Mouse (Mus musculus): Measurements from ENCODE around the gene Kcnma1.

Kcnma1 gene

GRCm38 (mm10) chr14:24014391-24014790 lies at the start of gene Kcnma1:
Gene Kcnma1 (minus strand): TSS chr14:24014491.
- DNase-seq, result no peak

GRCm38 (mm10) chr14:24059747-24060146 lies 45.5 kb upstream of the Kcnma1 start:
- peak; percentile 26 for DNase-seq

GRCm38 (mm10) chr14:24059287-24059686 lies 45.0 kb upstream of the Kcnma1 start:
- no peak for DNase-seq

DNA sequence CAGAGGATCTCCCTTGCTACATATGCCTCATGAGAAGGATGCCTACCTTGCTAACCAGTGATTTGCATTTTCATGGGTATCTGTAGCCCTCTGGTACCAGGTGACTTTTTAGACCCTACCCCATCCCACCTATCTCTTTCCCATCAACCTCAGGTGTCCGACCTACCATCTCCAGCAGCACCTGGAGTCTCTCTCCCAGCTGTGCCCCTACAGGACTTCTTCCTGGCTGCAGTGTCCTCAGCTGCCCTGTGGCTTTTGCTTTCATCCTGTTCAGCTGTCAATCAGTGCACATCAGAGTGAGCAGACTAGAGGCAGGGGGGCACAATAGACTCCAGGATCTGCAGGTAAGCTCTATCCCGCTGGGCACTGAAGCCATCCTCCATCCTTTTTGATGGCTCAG lies 37.5 kb upstream of the Kcnma1 start:
- no peak for DNase-seq

DNA sequence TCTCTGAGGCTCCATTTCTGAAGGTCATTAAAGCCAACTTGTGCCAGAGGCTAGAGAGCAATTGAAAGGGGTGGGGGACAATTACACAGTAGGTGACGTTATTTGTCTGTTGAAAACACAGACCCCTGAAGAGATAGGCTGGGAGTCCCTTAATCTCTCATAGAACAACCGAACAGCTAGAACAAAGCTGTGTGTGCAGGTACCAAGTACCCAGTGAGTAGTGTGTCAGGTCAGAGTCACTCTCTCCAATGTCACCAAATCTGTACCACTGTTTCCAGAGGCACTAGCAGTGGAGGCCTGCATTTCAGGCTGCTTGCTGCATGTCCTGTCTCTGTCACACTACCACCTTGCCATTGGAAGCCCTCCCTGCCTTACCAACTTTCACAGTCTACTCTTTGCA lies 22.3 kb upstream of the Kcnma1 start:
- no peak for DNase-seq

DNA sequence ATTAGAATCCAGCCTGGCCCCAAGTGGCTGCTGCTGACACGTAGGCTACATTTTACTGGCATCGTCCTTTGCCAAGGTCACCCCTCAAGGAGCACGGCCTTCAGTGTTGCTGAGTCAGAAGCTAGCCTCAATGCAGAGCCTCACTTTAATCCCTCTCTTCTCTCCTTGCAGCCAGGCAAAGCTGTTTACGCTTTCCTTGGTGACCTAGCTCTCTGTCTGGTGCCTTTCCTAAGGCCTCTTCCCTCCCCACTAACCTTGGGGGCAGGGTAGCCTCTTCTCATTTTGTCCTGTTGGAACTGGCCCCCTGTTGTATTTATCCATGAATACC lies 21.9 kb upstream of the Kcnma1 start:
- no peak for DNase-seq

DNA sequence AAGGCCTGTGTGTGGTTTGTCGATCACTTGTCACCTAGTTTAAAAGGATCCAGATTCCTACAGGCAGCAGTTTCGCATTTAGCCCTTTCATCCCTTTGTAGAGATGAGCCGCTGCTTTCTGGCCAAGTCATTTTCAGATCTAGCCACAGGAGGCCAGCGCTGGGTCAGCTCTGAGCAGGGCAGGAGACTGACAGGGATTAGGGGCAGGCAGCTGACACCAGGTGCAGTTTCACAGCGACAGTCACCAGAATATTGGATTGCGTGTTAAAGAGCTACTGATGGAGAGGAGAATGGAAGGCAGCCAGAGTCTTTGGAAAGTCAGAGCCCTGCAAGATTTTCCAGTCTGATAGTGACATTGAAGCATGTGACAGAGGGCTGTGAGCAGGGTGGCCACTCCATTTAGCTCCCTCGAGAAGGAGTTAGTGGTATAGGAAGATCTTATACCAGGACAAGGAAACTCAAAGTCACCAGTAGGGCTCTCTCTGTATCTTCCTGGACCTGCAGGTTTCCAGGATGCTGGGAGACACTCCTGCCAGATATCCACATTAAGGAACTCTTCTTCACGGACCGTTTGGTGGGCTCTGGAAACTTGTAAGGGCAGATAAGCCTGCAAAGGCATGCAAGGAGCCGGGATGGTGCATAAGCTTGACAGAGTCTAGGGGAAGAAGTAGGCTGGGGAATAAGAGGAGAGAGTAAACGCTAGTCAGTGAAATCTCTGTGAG lies 21.4 kb upstream of the Kcnma1 start:
- DNase-seq, result no peak

DNA sequence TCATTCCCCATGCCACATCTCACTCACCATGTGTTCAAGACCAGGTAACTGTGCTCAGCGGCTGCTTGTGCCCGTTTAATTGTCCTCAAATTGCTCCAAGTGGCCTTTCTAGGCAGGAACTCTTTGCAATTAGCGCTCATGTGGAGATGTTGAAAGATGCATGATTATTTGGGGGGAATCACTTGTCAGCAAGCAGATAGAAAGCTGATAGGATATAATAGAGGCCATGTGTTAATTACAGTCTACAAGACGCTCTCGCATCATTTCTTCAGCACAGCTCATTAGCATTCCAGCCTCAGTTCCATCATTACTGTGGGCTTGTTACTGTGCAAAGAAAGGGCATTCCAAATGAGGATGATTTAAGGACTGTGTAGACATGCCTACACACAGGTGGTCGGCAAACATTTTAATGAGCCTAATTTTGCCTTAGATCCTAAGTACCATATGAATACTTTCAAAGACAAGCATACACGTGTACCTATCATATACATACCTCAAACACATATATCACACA lies 18.6 kb upstream of the Kcnma1 start:
- no peak for DNase-seq

DNA sequence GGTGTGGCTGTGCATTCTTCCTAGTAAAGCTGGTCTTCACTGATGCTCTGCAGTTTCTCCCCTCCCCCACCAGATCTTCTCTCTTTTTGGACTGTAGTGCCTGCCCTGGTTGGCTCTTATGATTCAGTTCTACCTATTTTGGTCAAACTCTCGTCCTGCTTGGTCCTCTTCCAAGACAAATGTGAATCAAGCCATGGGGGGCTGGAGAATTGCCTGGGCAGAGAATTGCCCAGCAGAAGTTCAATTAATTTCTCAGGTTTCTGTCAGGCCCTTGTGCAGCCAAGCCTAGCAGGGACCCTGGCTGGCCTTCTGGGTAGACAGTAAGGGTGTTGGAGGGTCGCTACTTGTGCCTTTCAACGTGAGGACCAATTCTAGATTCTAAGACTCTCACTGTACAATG lies 17.9 kb upstream of the Kcnma1 start:
- DNase-seq, result no peak

GRCm38 (mm10) chr14:24020718-24021117 lies 6.4 kb upstream of the Kcnma1 start:
- no peak for DNase-seq

DNA sequence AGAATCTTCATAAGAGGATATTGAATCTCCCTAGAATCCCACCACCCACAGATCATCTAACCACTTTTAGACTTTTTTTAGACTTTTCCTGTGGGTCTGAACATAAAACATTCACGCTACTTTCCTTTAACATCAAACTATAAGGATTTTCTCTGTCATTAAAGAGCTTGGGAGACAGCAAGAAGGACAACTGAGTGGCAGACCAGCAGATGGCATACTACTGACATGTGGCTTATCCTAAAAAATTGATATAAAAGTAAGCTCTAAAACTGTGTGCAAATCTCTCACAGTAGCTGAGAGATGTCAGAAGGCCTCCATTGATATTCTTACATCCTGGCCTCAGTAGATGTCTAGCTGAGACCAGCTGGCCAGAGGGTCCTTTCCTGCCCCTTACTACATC lies 4.3 kb downstream of the Kcnma1 start:
- DNase-seq, result no peak

- DNase-seq, result peak; percentile 77
Observed at GRCm38 (mm10) chr14:24008252-24008651, 6.0 kb downstream of the Kcnma1 start.

- peak; percentile 35 for DNase-seq
Observed at GRCm38 (mm10) chr14:24006276-24006675, 8.0 kb downstream of the Kcnma1 start.

DNA sequence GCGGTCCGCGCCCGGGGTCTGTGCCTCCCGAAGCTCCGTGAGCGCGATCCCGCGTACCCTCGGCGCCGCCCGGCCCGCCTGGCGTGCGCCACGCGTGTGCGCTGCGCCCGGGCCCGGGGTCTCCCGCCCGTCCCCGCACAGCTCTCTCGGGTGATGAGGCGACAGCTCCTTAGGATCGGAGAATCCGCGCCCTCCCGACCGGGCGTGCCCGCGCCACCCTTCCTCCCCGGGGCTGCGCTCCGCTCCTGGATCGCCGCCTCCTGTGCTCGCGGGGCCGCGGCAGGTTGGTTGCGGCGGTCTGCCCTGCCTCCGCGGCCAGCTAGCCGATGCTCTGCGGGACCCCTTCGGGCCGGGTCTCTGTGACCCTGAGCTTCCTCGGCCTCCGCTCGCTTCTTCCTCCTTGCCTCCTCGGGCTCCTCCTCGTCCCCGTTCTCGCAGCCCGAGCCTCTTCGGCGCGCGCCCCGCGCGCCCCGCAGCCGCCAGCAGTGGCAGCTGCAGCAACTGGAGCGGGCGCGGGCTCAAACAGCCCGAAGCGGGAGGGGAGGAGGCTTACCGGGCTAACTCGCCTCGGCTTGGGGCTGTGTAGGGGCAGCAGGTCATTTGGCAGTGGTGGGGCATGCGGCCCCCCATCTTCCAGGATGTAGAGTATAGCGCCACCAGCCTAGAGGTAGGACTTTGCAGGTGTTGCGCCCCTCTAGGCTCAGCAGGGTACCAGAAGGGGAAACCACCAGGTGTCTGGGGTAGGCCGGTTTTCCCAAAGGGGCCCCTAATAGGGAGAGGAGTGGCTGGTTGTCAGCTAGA lies 9.6 kb downstream of the Kcnma1 start:
- DNase-seq, result peak; percentile 35

DNA sequence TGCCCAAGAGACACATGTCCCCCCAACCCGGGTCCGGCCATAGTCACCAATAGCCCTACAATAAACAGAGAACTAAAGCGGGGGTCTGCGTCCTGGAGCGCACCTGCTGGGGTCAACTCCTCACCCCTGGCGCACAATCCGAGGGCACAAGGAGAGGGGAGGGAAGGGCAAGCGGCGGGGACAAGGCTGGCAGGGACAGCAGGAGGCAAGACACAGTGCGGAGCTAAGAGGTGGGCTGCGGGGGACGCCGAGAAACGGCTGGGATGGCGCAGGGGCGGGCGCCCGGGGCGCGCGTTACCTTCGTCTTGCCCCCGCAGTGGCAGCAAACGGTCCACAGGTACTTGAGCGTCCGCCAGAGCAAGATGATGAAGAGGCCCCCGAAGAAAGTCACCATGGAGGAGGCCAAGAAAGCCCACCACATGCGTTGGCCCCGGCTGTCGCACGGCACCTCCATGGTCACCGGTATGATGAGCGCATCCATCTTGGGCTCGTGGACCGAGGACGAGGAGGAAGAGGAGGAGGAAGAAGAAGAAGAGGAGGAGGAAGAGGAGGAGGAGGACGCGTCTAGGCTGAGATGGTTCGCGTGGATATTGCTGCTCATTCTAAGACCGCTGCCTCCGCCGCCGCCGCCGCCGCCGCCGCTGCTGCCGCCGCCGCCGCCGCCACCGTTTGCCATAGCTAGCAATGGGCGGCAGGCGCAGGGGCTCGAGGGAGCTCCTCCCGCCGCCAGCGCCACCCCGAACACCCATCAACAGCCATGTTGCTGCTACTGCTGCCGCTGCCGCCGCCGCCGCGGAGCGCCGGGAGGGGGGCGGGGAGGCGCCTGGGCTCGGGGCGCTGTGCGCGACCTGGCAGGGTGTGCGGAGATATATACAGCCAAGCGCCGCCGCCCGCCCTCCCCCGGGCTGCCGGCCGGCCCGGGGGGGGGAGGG lies 10.6 kb downstream of the Kcnma1 start:
- DNase-seq, result peak; percentile 30

DNA sequence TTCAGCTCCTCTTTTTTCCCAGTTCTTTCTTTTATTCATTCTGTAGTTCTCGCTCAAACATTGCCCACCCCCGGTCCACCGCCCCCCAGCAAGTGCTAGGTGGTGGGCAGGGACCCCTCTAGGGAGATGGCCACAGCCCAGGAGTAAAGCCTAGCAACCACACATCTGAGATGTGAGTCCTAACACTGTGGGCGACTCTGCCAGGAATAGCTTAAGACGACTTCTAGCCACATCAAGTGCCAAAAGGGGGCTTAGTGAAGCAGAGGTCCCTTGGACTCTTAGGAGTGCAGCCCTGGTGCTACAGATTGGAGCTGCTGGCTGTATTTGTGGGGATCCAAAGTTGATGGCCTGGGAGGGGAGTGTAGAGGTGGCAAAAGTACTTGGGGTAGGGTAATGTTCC lies 11.6 kb downstream of the Kcnma1 start:
- DNase-seq, result no peak

- no peak for DNase-seq
Observed at GRCm38 (mm10) chr14:23997912-23998311, 16.4 kb downstream of the Kcnma1 start.

GRCm38 (mm10) chr14:23995831-23996230 lies 18.5 kb downstream of the Kcnma1 start:
- DNase-seq, result no peak

- no peak for DNase-seq
Observed at GRCm38 (mm10) chr14:23990871-23991270, 23.4 kb downstream of the Kcnma1 start.

GRCm38 (mm10) chr14:23989696-23990095 lies 24.6 kb downstream of the Kcnma1 start:
- DNase-seq, result peak; percentile 47

- no peak for DNase-seq
Observed at GRCm38 (mm10) chr14:23982205-23982604, 32.1 kb downstream of the Kcnma1 start.

DNA sequence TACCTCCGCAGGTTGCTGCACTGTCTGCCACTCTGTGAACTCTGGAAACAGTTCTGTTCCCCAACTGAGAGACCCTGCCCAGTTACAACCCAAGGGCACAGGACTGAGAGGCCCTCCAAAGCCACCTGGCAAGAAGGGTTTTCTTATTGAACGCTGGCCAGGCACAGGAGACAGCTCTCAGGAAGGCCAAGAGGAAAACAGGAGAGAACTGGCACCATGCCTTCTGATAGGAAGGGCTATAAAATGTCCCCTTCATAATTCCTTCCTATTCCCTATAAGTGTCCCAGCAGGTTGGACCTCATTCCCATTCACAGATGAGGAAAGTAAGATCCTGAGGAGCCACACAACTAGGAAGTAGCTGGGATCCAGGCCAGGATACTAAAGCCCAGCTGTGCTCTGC lies 39.6 kb downstream of the Kcnma1 start:
- DNase-seq, result no peak

DNA sequence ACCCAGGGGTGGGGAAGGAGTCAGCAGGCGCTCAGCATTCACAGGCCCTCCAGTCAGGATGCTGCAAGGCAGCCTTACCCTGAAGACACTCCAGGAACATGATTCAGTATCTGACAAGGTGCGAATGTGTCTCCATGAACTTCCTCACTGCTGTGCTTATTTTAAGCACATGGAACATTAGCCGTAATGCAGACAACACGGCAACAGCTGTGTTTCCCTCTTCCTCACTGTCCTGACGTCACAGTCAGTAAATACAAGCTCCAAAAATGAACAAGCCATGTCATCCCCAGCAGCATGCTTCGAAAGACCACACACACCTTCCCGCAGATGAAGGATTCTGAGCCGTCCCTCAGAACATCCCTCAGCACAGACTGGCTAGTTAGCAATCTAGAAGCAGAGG lies 47.8 kb downstream of the Kcnma1 start:
- DNase-seq, result no peak

All from kidney, adult 18-20 months (tissue).